21 mouse cellular contexts compared by ENCODE assay signal in genomic region chr17:5235057-5235456, GRCm38 (mm10).
DNase-seq lines count a peak whose midpoint lies in the region; ATAC-seq and TF ChIP-seq lines count a peak whose summit lies in the region.
"Had no signal": no experiment of that assay in that cellular context is flagged by ENCODE, and none has a peak within 500 bp of the region (broad histone marks: within the 10 kb centered on the region; RNA-seq: fewer than 3 reads in every experiment).

No protein-coding gene starts in this region.

- no peaks in the 10 kb centered on the region for H3K36me3 ChIP-seq in kidney, postnatal 0 days (ENCODE audit: insufficient read depth, low read length)
- H3K36me3 ChIP-seq in kidney, embryonic 15.5 days: no peaks in the 10 kb centered on the region
- H3K36me3 ChIP-seq in embryonic facial prominence, embryonic 11.5 days (replicated peaks; ENCODE audit: control insufficient read depth, insufficient read depth, low read depth, low read length): no peaks in the 10 kb centered on the region
- H3K36me3 ChIP-seq in limb, embryonic 10.5 days: no peaks in the 10 kb centered on the region
- H3K36me3 ChIP-seq: heart, embryonic 15.5 days; liver, embryonic 15.5 days; midbrain, embryonic 15.5 days had no signal

- ATAC-seq in kidney, postnatal 0 days (replicated peaks; ENCODE audit: low FRiP score, low read depth): no peak
- no peak for ATAC-seq in kidney, embryonic 15.5 days (replicated peaks; ENCODE audit: low FRiP score)
- ATAC-seq in embryonic facial prominence, embryonic 11.5 days (replicated peaks; ENCODE audit: insufficient number of reproducible peaks, low FRiP score, low TSS enrichment, low read depth): no peak
- ATAC-seq: CD4-positive, CD25-positive, alpha-beta regulatory T cell, adult 4 months; hindbrain, postnatal 0 days; midbrain, embryonic 15.5 days had no signal

- H3K4me1 ChIP-seq in kidney, postnatal 0 days (replicated peaks; ENCODE audit: insufficient read depth, low read length): peaks cover 15% of the 10 kb centered on the region; the same call in 1 of the 2 replicates
- H3K4me1 ChIP-seq in kidney, embryonic 15.5 days: peaks cover 47% of the 10 kb centered on the region
- H3K4me1 ChIP-seq in embryonic facial prominence, embryonic 11.5 days (ENCODE audit: control insufficient read depth, insufficient read depth, low read length): peaks cover 7% of the 10 kb centered on the region
- H3K4me1 ChIP-seq in limb, embryonic 10.5 days: peaks cover 98% of the 10 kb centered on the region

- no peak overlapping the region for H3K4me2 ChIP-seq in kidney, postnatal 0 days (ENCODE audit: low read length)
- H3K4me2 ChIP-seq in kidney, embryonic 15.5 days: no peak overlapping the region
- H3K4me2 ChIP-seq in embryonic facial prominence, embryonic 11.5 days (ENCODE audit: low read depth, low read length): no peak overlapping the region
- H3K4me2 ChIP-seq: heart, embryonic 15.5 days; liver, embryonic 15.5 days; midbrain, embryonic 15.5 days had no signal

- H3K9me3 ChIP-seq in kidney, postnatal 0 days (replicated peaks; ENCODE audit: low read length): no peaks in the 10 kb centered on the region
- no peaks in the 10 kb centered on the region for H3K9me3 ChIP-seq in kidney, embryonic 15.5 days (replicated peaks)
- no peaks in the 10 kb centered on the region for H3K9me3 ChIP-seq in embryonic facial prominence, embryonic 11.5 days (replicated peaks; ENCODE audit: control insufficient read depth, low read length)
- no peaks in the 10 kb centered on the region for H3K9me3 ChIP-seq in limb, embryonic 10.5 days (replicated peaks)
- H3K9me3 ChIP-seq: G1E; heart, embryonic 15.5 days; liver, embryonic 15.5 days; megakaryocyte, embryonic 14.5 days; midbrain, embryonic 15.5 days had no signal

- H3K27ac ChIP-seq in kidney, postnatal 0 days: no peak overlapping the region
- H3K27ac ChIP-seq in kidney, embryonic 15.5 days: no peak overlapping the region
- 0 out of 2 replicates have a peak overlapping the region, but pooled peaks have one; percentile 28 for H3K27ac ChIP-seq in embryonic facial prominence, embryonic 11.5 days (replicated peaks; ENCODE audit: low read depth, low read length)
- H3K27ac ChIP-seq in limb, embryonic 10.5 days: peak overlapping the region; percentile 82
- H3K27ac ChIP-seq: heart, embryonic 15.5 days; hindbrain, postnatal 0 days; liver, embryonic 15.5 days; midbrain, embryonic 15.5 days had no signal

- DNase-seq in kidney, postnatal 0 days (ENCODE audit: low spot score): peak; percentile 21
- peak; percentile 45 for DNase-seq in embryonic facial prominence, embryonic 11.5 days (ENCODE audit: low spot score)
- no peak for DNase-seq in limb, embryonic 10.5 days (ENCODE audit: low spot score)
- no peak for DNase-seq in left cerebral cortex, adult 8-10 months (ENCODE audit: low spot score in 2 of 2)
- no peak for DNase-seq in thymus, postnatal 0 days (ENCODE audit: low spot score)
- DNase-seq in Muller cell, postnatal 12 days (ENCODE audit: inconsistent ontology term): no peak
- DNase-seq: adrenal gland, adult 8-10 months; cerebellum, adult 11-12 months; cerebellum, postnatal 25 days; gastrocnemius, postnatal 10 days; heart, adult 18-20 months; kidney, postnatal 14 days; lung, postnatal 10 days had no signal

- H3K4me3 ChIP-seq in kidney, postnatal 0 days (replicated peaks; ENCODE audit: low read depth, low read length): no peak overlapping the region
- H3K4me3 ChIP-seq in kidney, embryonic 15.5 days (replicated peaks): no peak overlapping the region
- no peak overlapping the region for H3K4me3 ChIP-seq in embryonic facial prominence, embryonic 11.5 days (ENCODE audit: low read depth, low read length)
- H3K4me3 ChIP-seq in limb, embryonic 10.5 days: no peak overlapping the region
- H3K4me3 ChIP-seq: heart, embryonic 15.5 days; liver, embryonic 15.5 days; megakaryocyte, embryonic 14.5 days; midbrain, embryonic 15.5 days had no signal

- H3K9ac ChIP-seq in kidney, postnatal 0 days (ENCODE audit: low read depth, low read length): no peak overlapping the region
- H3K9ac ChIP-seq in kidney, embryonic 15.5 days: no peak overlapping the region
- no peak overlapping the region for H3K9ac ChIP-seq in embryonic facial prominence, embryonic 11.5 days (replicated peaks; ENCODE audit: low read length)
- H3K9ac ChIP-seq: heart, embryonic 15.5 days; liver, embryonic 15.5 days; midbrain, embryonic 15.5 days had no signal

- 50% methylated on average over 9 of the region's 9 CpGs for WGBS in kidney, postnatal 0 days
- WGBS in kidney, embryonic 15.5 days: 49% methylated on average over 9 of the region's 9 CpGs
- WGBS in embryonic facial prominence, embryonic 11.5 days: 49% methylated on average over 9 of the region's 9 CpGs
- 42% methylated on average over 9 of the region's 9 CpGs for WGBS in limb, embryonic 10.5 days

- H3K27me3 ChIP-seq in kidney, postnatal 0 days (ENCODE audit: insufficient read depth, low read length): no peaks in the 10 kb centered on the region
- no peaks in the 10 kb centered on the region for H3K27me3 ChIP-seq in kidney, embryonic 15.5 days
- no peaks in the 10 kb centered on the region for H3K27me3 ChIP-seq in embryonic facial prominence, embryonic 11.5 days (ENCODE audit: control insufficient read depth, insufficient read depth, low read length)
- no peaks in the 10 kb centered on the region for H3K27me3 ChIP-seq in limb, embryonic 10.5 days (ENCODE audit: low read depth, poor library complexity, severe bottlenecking)
- H3K27me3 ChIP-seq: heart, embryonic 15.5 days; liver, embryonic 15.5 days; megakaryocyte, embryonic 14.5 days; midbrain, embryonic 15.5 days had no signal

- no peak for TF ChIP-seq CTCF in kidney, postnatal 0 days (IDR thresholded peaks at IDR 0.05; ENCODE audit: low read depth)

Comparison
In these comparisons a context has a peak if more than half of its experiments do, and no peak if none do; other contexts are left out.
1. DNase-seq: peak in kidney, postnatal 0 days (single experiment) and embryonic facial prominence, embryonic 11.5 days (single experiment); none in limb, embryonic 10.5 days (single experiment), left cerebral cortex, adult 8-10 months (0 of 2), thymus, postnatal 0 days (single experiment) and Muller cell, postnatal 12 days (single experiment).
2. H3K27ac ChIP-seq: peak in embryonic facial prominence, embryonic 11.5 days (single experiment) and limb, embryonic 10.5 days (single experiment); none in kidney, postnatal 0 days (single experiment) and kidney, embryonic 15.5 days (single experiment).